Mouse (Mus musculus) cortical plate, adult 2 months (tissue): ENCODE results near the gene Kif24. TPM values are rescaled to one million over a fixed set of nuclear protein-coding genes. Genes with fewer than 3 reads are reported as not detected.
"Not testable (repeated sequence)": the region's sequence is repeated elsewhere in the genome, so short reads cannot be mapped to it uniquely, and the experiment has no call there.

ENCODE experiments used
- H3K27ac ChIP-seq: fragments of 200-500 bp; 2 replicates; pipeline ENCODE4 v1.5.1; 2012; ENCODE audit warnings: low read length, control low read depth, inconsistent platforms; ENCODE audit not compliant: insufficient read depth
- H3K4me1 ChIP-seq: fragments of 200-500 bp; 2 replicates; pipeline ENCODE4 v1.6.1; 2011; ENCODE audit warnings: low read length; ENCODE audit not compliant: control insufficient read depth, insufficient read depth
- H3K4me3 ChIP-seq: fragments of 200-500 bp; 2 replicates; pipeline ENCODE4 v1.5.1; 2011; ENCODE audit warnings: mild to moderate bottlenecking, low read length, control low read depth; ENCODE audit not compliant: insufficient read depth
- CTCF ChIP-seq: fragments of 200-500 bp; IDR thresholded peaks from 2 replicates; pipeline ENCODE4 v1.5.1; 2011; ENCODE audit warnings: mild to moderate bottlenecking, control low read depth, low read length; ENCODE audit not compliant: insufficient read depth; ENCODE audit errors: extremely low read depth
- POLR2A ChIP-seq: fragments of 200-500 bp; IDR thresholded peaks from 2 replicates; pipeline ENCODE4 v1.6.1; 2011; ENCODE audit warnings: mild to moderate bottlenecking, low read length, control low read depth; ENCODE audit not compliant: insufficient read depth; ENCODE audit errors: extremely low read depth
- polyA plus RNA-seq: library from polyadenylated mRNA; depleted of rRNA; stranded (reverse); fragments of >200 nt; gene quantifications from 2 replicates; pipeline ENCODE4 v1.2.3, GENCODE M21; 2012

Gene Kif24
- polyA plus RNA-seq, 1 experiment, result 0.56 TPM

DNA sequence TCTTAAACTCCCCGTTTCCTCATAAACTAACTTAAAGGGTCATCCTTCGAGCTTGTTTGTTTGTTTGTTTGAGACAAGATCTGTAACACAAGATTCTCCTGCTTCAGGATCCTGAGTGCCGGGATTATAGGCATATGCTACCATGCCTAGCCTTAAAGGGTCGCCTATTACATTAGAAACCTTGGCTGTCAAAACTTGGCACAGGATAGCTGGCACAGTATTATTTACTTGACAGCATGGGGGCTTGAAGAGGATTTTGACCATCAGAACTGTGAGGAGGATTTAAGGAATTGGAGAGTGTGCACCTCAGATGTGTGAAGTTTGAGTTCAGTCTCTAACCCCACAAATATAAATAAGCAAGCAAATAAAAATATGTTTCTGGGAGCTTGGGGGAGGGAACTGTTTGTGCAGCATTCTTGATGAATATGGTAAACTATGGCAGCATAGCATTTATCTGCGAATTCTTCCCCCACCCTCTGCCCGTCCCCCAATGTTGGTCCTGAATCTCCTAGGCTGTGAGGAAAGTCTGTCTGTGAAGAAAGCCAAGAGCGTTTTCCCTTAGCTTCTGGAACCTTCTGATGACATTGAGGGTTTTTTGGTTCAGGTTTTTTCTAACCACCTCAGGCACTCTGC, 5.5 kb upstream of the Kif24 start:
- TF ChIP-seq CTCF (no peak), POLR2A (no peak)

DNA sequence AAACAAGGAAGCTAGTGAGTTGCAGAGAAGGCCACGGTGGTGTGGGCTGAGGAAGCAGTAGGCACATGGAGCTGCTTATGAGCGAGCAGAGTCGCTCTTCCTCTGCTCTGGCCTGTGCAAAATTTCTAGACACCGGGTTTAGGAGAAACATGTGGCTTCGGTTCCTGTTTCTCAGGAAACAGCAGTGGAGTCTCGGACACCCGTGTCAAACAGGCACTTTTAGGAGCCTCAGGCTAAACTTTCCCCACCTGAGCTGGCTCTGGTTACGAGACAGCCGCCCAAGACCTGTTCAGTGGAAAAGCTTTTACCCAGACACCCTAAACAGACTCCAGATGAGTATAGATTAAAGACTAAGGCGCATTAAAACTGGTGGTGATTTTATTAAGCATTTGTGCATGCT, 4.5 kb upstream of the Kif24 start:
- no peak overlapping the region for H3K27ac ChIP-seq
- no peak overlapping the region for H3K4me3 ChIP-seq
- TF ChIP-seq CTCF, result no peak
- TF ChIP-seq POLR2A, result no peak
- peaks cover 2% of the 10 kb centered on the region; the same call in 1 of the 2 replicates for H3K4me1 ChIP-seq

More for the DNA sequence above, 5.5 kb upstream of the Kif24 start:
- no peak overlapping the region for H3K27ac ChIP-seq
- no peak overlapping the region for H3K4me3 ChIP-seq
- peaks cover 2% of the 10 kb centered on the region; the same call in 1 of the 2 replicates for H3K4me1 ChIP-seq

DNA sequence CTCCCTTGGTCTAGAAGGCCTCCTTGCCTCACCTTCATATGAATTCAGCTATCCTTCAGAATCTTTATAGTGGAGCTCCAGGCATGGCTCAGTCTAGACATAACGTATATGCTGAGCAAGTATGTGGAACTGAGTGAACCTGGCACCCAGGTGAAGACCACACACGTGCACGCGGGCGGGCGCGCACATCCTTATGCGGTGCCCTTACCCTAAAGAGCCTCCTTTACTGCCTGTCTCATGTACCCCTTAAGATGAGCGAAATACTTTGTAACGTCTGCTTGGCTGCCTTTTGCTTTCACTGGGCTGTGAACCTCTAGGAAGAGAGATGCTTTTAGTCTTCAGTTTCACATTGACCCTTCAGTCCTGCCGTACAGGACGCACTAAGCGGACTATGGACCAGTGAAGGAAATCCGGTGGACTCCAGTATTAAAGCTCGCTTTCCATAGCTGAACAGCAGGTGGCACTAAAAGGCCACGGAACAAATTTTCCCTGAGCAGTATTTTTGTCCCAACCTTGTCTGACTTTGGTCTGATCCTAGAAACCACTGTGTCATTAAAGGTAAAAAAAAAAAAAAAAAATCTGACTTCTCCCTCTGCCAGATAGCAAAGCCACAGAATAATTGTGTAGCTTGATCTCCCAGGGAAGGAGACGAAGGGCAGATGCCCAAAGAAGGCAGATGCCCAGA, 3.9 kb upstream of the Kif24 start:
- H3K4me3 ChIP-seq, result no peak overlapping the region
- no peak for TF ChIP-seq POLR2A
- peak; percentile 73 for TF ChIP-seq CTCF
- no peak overlapping the region for H3K27ac ChIP-seq

DNA sequence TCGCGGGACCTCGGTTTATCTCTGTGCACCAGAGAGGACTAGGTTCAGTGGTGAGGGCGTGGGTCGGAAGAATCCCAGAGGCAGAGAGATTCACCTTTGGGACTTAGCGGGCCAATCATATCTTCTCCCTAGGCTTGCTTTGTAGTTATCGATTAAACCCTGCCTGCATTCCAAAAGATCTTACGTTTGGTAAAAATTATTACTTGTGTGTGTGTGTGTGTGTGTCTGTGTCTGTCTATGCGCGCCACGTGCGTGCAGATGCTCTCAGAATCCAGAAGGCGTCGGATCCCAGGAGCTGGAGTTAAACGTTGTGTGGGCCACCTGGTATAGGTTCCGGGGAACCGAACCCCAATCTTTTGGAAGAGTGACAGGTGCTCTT, 589 bp upstream of the Kif24 start:
- Histone ChIP-seq H3K4me3 (peak overlapping the region; percentile 51), H3K27ac (no peak overlapping the region), H3K4me1 (no peaks in the 10 kb centered on the region)
- TF ChIP-seq POLR2A (no peak), CTCF (no peak)

More for the DNA sequence above, 3.9 kb upstream of the Kif24 start:
- peaks cover 2% of the 10 kb centered on the region; the same call in 1 of the 2 replicates for H3K4me1 ChIP-seq

DNA sequence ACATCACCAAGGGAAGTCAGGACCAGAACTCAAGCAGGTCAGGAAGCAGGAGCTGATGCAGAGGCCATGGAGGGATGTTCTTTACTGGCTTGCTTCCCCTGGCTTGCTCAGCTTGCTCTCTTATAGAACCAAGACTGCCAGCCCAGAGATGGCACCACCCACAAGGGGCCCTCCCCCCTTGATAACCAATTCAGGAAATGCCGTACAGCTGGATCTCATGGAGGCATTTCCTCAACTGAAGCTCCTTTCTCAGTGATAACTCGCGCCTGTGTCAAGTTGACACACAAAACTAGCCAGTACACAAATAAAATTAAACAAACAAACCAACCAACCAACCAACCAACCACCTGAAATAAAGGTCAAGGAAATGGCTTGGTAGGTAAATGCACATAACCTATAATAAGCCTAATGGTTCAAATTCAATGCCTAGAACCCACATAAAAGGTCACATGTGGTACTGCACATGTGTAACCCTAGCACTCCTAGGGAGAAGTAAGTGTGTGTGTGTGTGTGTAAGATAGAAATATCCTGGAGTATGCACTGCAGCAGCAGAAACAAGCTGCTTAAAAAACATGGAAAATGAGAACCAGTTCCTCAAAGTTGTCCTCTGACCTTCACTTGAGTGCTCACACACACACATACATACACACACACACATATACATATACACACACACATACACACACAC, 1.5 kb downstream of the Kif24 start:
- H3K4me3 ChIP-seq, H3K4me1 ChIP-seq, H3K27ac ChIP-seq: not testable (repeated sequence)

DNA sequence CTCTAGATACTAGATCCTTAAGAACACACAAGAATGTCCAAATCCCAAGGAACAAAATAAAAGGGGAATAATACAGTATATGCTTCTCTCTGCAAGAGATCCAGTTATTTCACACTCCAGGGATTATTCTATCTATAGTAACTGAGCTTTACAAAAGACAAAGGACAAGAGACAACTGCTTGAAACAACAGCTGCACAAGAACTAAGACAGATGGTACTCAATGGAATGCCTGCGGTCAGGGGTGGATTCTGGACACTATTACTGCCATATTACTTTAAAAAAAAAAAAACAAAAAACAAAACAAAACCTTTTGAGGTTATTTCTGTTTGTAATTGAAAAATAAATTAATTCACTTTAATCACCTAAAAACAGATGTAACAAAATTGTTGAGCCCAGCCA, 4.0 kb downstream of the Kif24 start:
- H3K4me1 ChIP-seq, result no peaks in the 10 kb centered on the region
- TF ChIP-seq POLR2A, result no peak
- TF ChIP-seq CTCF, result no peak
- H3K4me3 ChIP-seq, result no peak overlapping the region
- no peak overlapping the region for H3K27ac ChIP-seq

DNA sequence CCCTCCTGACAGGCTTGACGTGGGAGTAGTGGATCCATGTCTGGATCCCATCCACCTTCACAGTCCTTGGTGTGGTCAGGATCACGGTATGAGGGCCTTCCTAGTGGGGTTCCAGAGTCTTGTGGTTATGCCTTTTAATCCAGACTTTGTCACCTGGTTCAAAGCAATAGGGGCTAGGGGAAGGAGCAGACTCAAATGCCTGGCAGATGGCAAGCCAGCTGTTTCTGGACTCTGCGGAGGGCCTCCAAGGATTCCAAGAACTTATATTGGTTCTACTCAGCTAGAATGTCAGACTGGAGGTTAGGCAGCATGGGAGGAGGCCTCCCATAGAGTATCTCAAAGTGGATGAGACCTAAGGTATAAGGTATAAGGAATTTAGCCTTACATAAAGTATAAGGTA, 17.1 kb downstream of the Kif24 start:
- Histone ChIP-seq H3K4me3 (no peak overlapping the region), H3K27ac (no peak overlapping the region), H3K4me1 (no peaks in the 10 kb centered on the region)
- TF ChIP-seq POLR2A, result no peak
- no peak for TF ChIP-seq CTCF

DNA sequence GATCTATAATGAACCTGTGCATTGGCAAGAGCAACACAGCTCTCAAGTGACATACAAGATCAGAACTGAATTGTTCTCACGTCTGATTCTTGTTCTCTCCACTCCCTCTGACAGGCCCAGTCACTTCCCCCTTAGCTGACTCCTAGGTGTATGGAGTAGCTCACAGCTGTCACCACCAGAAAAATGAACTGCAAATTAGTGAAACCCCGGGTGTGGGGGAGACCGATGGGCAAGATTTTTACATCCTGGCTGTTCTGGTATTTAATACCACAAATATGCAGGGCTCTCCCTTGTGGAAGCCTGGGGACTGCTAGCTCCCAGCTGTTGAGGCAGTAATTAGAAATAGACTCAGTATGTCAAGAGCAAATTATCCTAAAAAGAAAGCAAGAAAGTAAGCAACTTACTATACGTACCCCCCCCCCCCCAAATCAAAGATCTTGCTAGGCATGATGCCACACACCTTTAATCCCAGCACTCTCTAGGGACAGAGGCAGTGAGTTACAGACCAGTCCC, 21.8 kb downstream of the Kif24 start:
- Histone ChIP-seq H3K27ac (no peak overlapping the region), H3K4me1 (no peaks in the 10 kb centered on the region), H3K4me3 (no peak overlapping the region)
- no peak for TF ChIP-seq CTCF
- TF ChIP-seq POLR2A, result no peak

DNA sequence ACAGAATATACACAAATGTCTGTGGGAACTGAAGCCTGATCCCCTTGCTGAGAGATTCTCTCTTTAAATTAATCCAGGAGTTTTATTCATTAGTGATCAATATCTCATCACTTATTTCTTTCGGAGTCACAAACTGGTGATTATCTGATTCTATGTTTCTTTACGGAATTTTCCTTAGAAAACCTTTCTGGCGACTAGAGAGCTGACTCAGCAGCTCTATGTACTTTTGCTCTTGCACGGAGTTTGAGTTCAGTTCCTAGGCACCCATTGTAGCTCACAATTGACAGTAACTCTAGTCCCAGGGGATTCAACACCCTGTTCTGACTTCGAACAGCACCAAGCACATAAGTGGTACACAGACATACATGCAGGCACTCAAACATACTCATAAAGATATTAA, 25.8 kb downstream of the Kif24 start:
- TF ChIP-seq POLR2A, result no peak
- no peak for TF ChIP-seq CTCF
- no peak overlapping the region for H3K27ac ChIP-seq
- no peak overlapping the region for H3K4me3 ChIP-seq
- no peaks in the 10 kb centered on the region for H3K4me1 ChIP-seq

DNA sequence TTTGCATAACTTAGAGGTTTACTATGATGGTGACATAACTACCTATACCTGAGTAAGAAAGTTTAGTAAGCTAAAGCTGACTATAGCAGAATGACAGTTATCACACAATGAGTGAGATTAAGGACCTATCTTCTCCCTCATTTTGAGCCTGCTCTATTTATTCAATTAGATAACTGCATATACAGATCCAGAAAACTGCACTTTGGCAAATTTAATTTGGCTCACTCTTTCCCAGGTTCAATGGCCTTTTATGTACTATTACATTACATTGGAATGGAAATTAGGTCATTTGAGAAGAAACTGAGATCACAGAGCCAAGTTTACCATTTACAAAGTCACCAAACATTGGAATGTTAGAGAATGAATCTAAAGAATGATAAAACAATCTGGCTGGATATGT, 47.7 kb downstream of the Kif24 start:
- TF ChIP-seq CTCF (no peak), POLR2A (no peak)
- H3K27ac ChIP-seq, result no peak overlapping the region
- no peaks in the 10 kb centered on the region for H3K4me1 ChIP-seq
- H3K4me3 ChIP-seq, result no peak overlapping the region
